Mouse (Mus musculus): ENCODE results near the gene Prpf8. TPM values are rescaled to one million over a fixed set of nuclear protein-coding genes. Genes with fewer than 3 reads are reported as not detected.
A peak's percentile ranks its signal among the peaks of the same experiment; 100 is the strongest.

Prpf8 gene
- polyA plus RNA-seq, 1 experiment from 2014 or later = 74.2 TPM

GRCm38 (mm10) chr11:75558101-75558500 lies 71.5 kb downstream of the Prpf8 start:
- H3K4me1 ChIP-seq = no peaks in the 10 kb centered on the region
- no peaks in the 10 kb centered on the region for H3K27me3 ChIP-seq
- peaks cover 16% of the 10 kb centered on the region; the same call in 1 of the 2 replicates for H3K36me3 ChIP-seq
- 91% methylated on average over 1 of the region's 1 CpGs for WGBS
- no peak for ATAC-seq (ENCODE audit: low FRiP score)
- no peak overlapping the region for H3K27ac ChIP-seq
- no peak overlapping the region for H3K4me3 ChIP-seq
- H3K9me3 ChIP-seq (replicated peaks) = no peaks in the 10 kb centered on the region; the same call in 1 of the 2 replicates
- H3K4me2 ChIP-seq (replicated peaks) = no peak overlapping the region
- H3K9ac ChIP-seq = no peak overlapping the region

MicroRNA genes within 50 kb of the gene (microRNA counts, 519-probe panel; counts per million panel counts)
- microRNA mmu-miR-22 = 5,150 counts per million, percentile 93 among the panel's probes with 10 or more counts

Small RNA genes lying within 50 kb of the gene (microRNA-seq; reads per million reads assigned to microRNA genes)
- 3,752 reads per million, percentile 86 among the genes with 10 or more reads in this experiment for gene Mir22
- gene Mir3971 = not detected

Other genes starting within 250 kb of the Prpf8 start
- 96.9 and 99.5 TPM in 2 replicates for gene Rpa1, start 138.5 kb upstream of the Prpf8 start, polyA plus RNA-seq (2016; fragmentation: Nextera tagmentation; extraction: Ambion mirVana)
- gene Smyd4, start 138.4 kb upstream of the Prpf8 start, polyA plus RNA-seq (2016; fragmentation: Nextera tagmentation; extraction: Ambion mirVana) = 13.4 and 17.3 TPM in 2 replicates
- gene Serpinf1, start 64.1 kb upstream of the Prpf8 start, polyA plus RNA-seq (2016; fragmentation: Nextera tagmentation; extraction: Ambion mirVana) = 111 and 121 TPM in 2 replicates
- gene Serpinf2, start 47.2 kb upstream of the Prpf8 start, polyA plus RNA-seq (2016; fragmentation: Nextera tagmentation; extraction: Ambion mirVana) = not detected in 2 replicates
- 9.3 and 9.6 TPM in 2 replicates for gene Wdr81, start 32.1 kb upstream of the Prpf8 start, polyA plus RNA-seq (2016; fragmentation: Nextera tagmentation; extraction: Ambion mirVana)
- 11.6 and 13.0 TPM in 2 replicates for gene Tlcd2, start 25.1 kb upstream of the Prpf8 start, polyA plus RNA-seq (2016; fragmentation: Nextera tagmentation; extraction: Ambion mirVana)
- 0.68 and 0.75 TPM in 2 replicates for gene Rilp, start 23.3 kb downstream of the Prpf8 start, polyA plus RNA-seq (2016; fragmentation: Nextera tagmentation; extraction: Ambion mirVana)
- 5.7 and 5.8 TPM in 2 replicates for gene Scarf1, start 26.7 kb downstream of the Prpf8 start, polyA plus RNA-seq (2016; fragmentation: Nextera tagmentation; extraction: Ambion mirVana)
- 15.9 and 16.5 TPM in 2 replicates for gene Slc43a2, start 44.9 kb downstream of the Prpf8 start, polyA plus RNA-seq (2016; fragmentation: Nextera tagmentation; extraction: Ambion mirVana)
- gene Pitpna, start 101.3 kb downstream of the Prpf8 start, polyA plus RNA-seq (2016; fragmentation: Nextera tagmentation; extraction: Ambion mirVana) = 116 and 125 TPM in 2 replicates
- 28.7 and 30.3 TPM in 2 replicates for gene Inpp5k, start 144.2 kb downstream of the Prpf8 start, polyA plus RNA-seq (2016; fragmentation: Nextera tagmentation; extraction: Ambion mirVana)
- gene Myo1c, start 163.7 kb downstream of the Prpf8 start, polyA plus RNA-seq (2016; fragmentation: Nextera tagmentation; extraction: Ambion mirVana) = 18.7 and 19.3 TPM in 2 replicates
- 136 and 138 TPM in 2 replicates for gene Crk, start 192.4 kb downstream of the Prpf8 start, polyA plus RNA-seq (2016; fragmentation: Nextera tagmentation; extraction: Ambion mirVana)
- 1,318 and 1,416 TPM in 2 replicates for gene Ywhae, start 246.1 kb downstream of the Prpf8 start, polyA plus RNA-seq (2016; fragmentation: Nextera tagmentation; extraction: Ambion mirVana)

Measured in hindbrain, embryonic 12.5 days (tissue).